Mouse (Mus musculus) embryonic facial prominence, embryonic 11.5 days (tissue): ENCODE results near the gene Erg. TPM values are rescaled to one million over a fixed set of nuclear protein-coding genes. Genes with fewer than 3 reads are reported as not detected.

Experiments
- ATAC-seq: fragments of 200-750 bp; cut with Nextera tagmentation; replicated peaks from 2 replicates; pipeline ENCODE4 v1.8.0; 2017; ENCODE audit warnings: low read depth; ENCODE audit not compliant: insufficient number of reproducible peaks, low FRiP score, low TSS enrichment
- DNase-seq: peaks from one replicate; pipeline ENCODE4 v3.0.0-alpha.2; 2015; ENCODE audit warnings: low spot score
- H3K27ac ChIP-seq: fragments of 300-500 bp; sonication (generic); replicated peaks from 2 replicates; pipeline ENCODE4 v1.5.1; 2014; ENCODE audit warnings: mild to moderate bottlenecking, low read depth, low read length, control low read depth
- H3K27me3 ChIP-seq: fragments of 300-500 bp; sonication (generic); 2 replicates; pipeline ENCODE4 v1.6.1; 2014; ENCODE audit warnings: mild to moderate bottlenecking, low read length, moderate library complexity, mixed read lengths; ENCODE audit not compliant: control insufficient read depth, insufficient read depth
- H3K36me3 ChIP-seq: fragments of 300-500 bp; sonication (generic); replicated peaks from 2 replicates; pipeline ENCODE4 v1.6.1; 2014; ENCODE audit warnings: low read depth, mild to moderate bottlenecking, low read length, moderate library complexity, mixed read lengths; ENCODE audit not compliant: control insufficient read depth, insufficient read depth
- H3K4me1 ChIP-seq: fragments of 300-500 bp; sonication (generic); 2 replicates; pipeline ENCODE4 v1.6.1; 2014; ENCODE audit warnings: low read length, mixed read lengths; ENCODE audit not compliant: control insufficient read depth, insufficient read depth
- H3K4me2 ChIP-seq: fragments of 300-500 bp; sonication (generic); 2 replicates; pipeline ENCODE4 v1.6.1; 2014; ENCODE audit warnings: low read depth, mild to moderate bottlenecking, control low read depth, low read length, moderate library complexity
- H3K4me3 ChIP-seq: fragments of 300-500 bp; sonication (generic); 2 replicates; pipeline ENCODE4 v1.5.1; 2014; ENCODE audit warnings: low read depth, low read length, control low read depth
- H3K9ac ChIP-seq: fragments of 300-500 bp; sonication (generic); replicated peaks from 2 replicates; pipeline ENCODE4 v1.6.1; 2014; ENCODE audit warnings: mild to moderate bottlenecking, control low read depth, low read length
- H3K9me3 ChIP-seq: fragments of 300-500 bp; sonication (generic); replicated peaks from 2 replicates; pipeline ENCODE4 v1.6.1; 2016; ENCODE audit warnings: mild to moderate bottlenecking, low read length, inconsistent platforms, mixed read lengths; ENCODE audit not compliant: control insufficient read depth
- WGBS: fragments of 180-500 bp; shearing (Covaris S2); extraction: QIAGEN DNeasy Blood & Tissue Kit; methylation state at CpG from one replicate; pipeline ENCODE4 v1.1.7; 2014; 5-methylcytosine and 5-hydroxymethylcytosine counted together
- polyA plus RNA-seq: library from polyadenylated mRNA; unstranded; fragments of >200 nt; fragmentation: Nextera tagmentation; extraction: Ambion mirVana; gene quantifications from 2 replicates; pipeline ENCODE4 v1.2.1, GENCODE M21; 2014

The Erg gene
- polyA plus RNA-seq, 1 experiment from 2014 or later: 2.5 TPM

DNA sequence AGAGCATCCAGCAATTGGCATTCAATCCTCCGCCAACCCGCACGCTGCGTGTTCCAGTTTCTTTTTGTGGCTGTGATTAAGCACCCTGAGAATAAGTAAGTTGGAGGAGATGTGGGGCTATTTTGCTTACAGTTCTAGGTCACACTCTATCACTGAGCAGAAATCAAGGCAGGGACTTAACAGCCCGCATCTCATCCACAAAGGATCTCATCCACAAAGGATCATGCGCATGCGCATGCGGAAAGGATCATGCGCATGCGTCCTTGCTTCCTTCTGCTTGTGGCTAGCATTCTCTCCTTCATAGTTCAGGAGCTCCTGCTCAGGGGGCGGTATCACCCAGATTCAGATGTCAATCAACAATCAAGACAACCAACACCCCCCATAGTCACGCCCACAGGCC lies 42.9 kb downstream of the Erg start:
- H3K9me3 ChIP-seq: no peaks in the 10 kb centered on the region
- WGBS: 91% methylated on average over 12 of the region's 12 CpGs
- no peak overlapping the region for H3K4me2 ChIP-seq
- H3K27me3 ChIP-seq: no peaks in the 10 kb centered on the region
- H3K27ac ChIP-seq: no peak overlapping the region
- DNase-seq (no peak), ATAC-seq (no peak)
- no peak overlapping the region for H3K9ac ChIP-seq
- H3K4me3 ChIP-seq: no peak overlapping the region
- no peaks in the 10 kb centered on the region for H3K36me3 ChIP-seq
- H3K4me1 ChIP-seq: no peaks in the 10 kb centered on the region

DNA sequence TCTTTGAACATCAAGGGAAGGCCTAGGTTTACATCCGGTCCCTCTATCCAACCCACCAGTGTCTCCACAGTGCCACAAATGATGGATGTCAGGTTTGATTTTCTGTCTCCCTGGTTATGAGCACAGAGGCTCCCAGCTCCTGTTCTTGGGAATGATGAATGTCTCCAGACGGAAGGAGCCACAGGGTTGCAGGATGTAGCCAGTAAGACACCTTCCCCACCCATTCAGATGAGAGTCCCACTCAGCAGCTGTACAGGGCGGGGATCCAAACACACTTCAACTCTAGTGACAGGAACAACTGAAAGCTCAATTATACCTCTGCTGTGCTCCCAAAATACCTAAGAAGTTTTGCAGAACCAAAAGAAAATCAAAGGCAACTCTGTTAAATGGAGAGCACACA lies 51.2 kb downstream of the Erg start:
- no peaks in the 10 kb centered on the region for H3K27me3 ChIP-seq
- no peak overlapping the region for H3K9ac ChIP-seq
- no peak for ATAC-seq
- H3K4me3 ChIP-seq: no peak overlapping the region
- no peaks in the 10 kb centered on the region for H3K9me3 ChIP-seq
- no peaks in the 10 kb centered on the region for H3K36me3 ChIP-seq
- WGBS: 62% methylated on average over 3 of the region's 3 CpGs
- no peak overlapping the region for H3K4me2 ChIP-seq
- H3K4me1 ChIP-seq: no peaks in the 10 kb centered on the region
- no peak overlapping the region for H3K27ac ChIP-seq
- no peak for DNase-seq

DNA sequence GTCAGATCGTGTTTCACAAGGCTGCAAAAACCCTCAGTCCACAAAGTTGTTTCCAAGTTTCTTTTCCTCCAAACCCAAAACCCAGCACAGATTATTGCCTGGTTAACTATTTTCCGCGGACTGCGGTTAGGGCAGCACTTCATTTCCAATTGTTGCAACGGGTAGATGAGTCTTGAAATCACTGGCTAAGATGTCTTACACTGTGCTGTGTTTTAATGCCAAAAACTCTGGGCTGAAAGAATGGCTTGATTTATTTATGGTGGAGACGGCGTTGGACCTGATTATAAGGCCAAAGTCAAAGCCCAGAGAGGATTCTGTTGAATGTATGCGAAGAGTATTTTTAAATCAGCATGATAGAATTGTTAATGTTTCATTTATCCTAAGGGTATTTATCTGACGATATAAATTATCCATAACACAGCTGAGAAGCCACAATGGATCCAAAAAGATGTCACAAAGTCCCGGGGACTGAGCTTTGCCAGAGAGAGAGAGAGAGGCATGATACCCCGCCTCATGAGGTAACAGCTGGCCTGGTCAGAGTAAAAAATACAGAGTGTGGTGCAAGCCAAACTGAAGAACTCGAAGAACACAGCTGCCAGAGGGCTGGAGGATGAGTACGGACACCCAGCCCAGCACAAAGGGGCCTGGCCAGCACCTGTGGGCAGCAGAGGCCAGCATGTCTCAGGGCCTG lies 53.9 kb downstream of the Erg start:
- no peaks in the 10 kb centered on the region for H3K36me3 ChIP-seq
- H3K9me3 ChIP-seq: no peaks in the 10 kb centered on the region
- DNase-seq (no peak), ATAC-seq (no peak)
- no peak overlapping the region for H3K4me3 ChIP-seq
- H3K9ac ChIP-seq: no peak overlapping the region
- WGBS: 84% methylated on average over 13 of the region's 13 CpGs
- no peaks in the 10 kb centered on the region for H3K4me1 ChIP-seq
- no peak overlapping the region for H3K4me2 ChIP-seq
- no peak overlapping the region for H3K27ac ChIP-seq
- H3K27me3 ChIP-seq: no peaks in the 10 kb centered on the region

DNA sequence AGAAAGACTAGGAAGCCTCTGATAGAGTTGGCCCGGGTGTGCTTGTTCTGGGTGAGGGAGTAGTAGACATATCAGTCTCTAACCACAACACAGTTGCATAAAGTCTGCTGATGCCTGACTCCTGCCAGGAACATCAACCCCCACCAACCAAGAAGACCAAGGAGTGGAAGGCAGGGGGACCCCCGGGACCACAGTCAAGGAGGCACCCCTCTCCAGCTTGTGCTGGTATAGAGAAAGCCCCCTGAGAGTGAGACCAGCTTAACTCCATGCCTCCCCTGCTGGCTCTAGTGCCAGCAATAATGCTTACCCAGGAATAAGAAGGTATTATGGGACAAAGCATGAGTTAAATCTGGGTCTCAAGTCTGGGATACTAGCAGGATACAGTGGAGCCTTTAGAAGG lies 58.8 kb downstream of the Erg start:
- Histone ChIP-seq H3K36me3 (no peaks in the 10 kb centered on the region), H3K27me3 (no peaks in the 10 kb centered on the region), H3K4me2 (no peak overlapping the region), H3K27ac (no peak overlapping the region), H3K9ac (no peak overlapping the region), H3K9me3 (no peaks in the 10 kb centered on the region), H3K4me3 (no peak overlapping the region), H3K4me1 (no peaks in the 10 kb centered on the region)
- 90% methylated on average over 2 of the region's 2 CpGs for WGBS
- DNase-seq (no peak), ATAC-seq (no peak)

DNA sequence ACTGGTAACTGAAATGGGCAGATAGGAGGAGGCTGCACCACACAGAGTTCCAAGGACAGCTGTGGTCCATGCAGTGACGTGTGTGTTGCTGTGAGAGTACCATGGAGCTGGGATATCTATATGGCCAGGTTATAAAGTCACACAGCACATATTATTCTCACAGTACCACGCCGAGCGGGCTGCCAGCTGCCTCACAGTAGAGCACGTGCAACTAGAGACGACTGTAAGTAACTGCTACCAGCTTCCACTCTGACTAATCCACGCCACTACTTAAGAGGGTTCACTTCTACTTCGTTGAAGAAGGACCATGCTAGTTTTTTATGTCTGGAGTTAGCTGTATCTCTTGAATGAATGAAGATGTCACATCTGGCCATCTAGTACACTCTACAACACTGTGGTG lies 66.9 kb downstream of the Erg start:
- H3K9ac ChIP-seq: no peak overlapping the region
- DNase-seq: no peak
- no peak for ATAC-seq
- H3K9me3 ChIP-seq: no peaks in the 10 kb centered on the region
- no peaks in the 10 kb centered on the region for H3K36me3 ChIP-seq
- no peaks in the 10 kb centered on the region for H3K27me3 ChIP-seq
- no peak overlapping the region for H3K27ac ChIP-seq
- 80% methylated on average over 8 of the region's 8 CpGs for WGBS
- no peak overlapping the region for H3K4me2 ChIP-seq
- no peak overlapping the region for H3K4me3 ChIP-seq
- no peaks in the 10 kb centered on the region for H3K4me1 ChIP-seq

DNA sequence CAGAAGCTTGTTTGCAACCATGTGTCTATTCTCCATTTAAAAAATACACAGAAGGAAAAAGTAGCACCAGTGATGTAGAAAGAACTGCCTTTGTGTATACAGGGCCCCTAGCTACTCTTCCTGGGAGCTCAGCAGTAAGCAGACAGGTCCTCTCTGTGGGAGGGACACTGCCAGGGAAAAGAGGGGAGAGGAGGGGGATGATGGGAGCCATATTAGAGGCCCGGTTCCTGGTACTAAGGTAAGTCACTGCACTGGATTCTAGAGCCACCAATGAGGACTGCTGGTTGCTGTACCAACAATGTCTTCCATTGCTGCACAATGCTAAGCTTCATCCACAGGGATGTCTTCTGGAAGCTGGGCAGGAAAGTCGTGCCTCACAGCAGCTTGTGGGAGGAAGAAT lies 80.3 kb downstream of the Erg start:
- ATAC-seq (no peak), DNase-seq (no peak)
- Histone ChIP-seq H3K4me3 (no peak overlapping the region), H3K27ac (no peak overlapping the region), H3K4me1 (no peaks in the 10 kb centered on the region), H3K27me3 (no peaks in the 10 kb centered on the region), H3K36me3 (no peaks in the 10 kb centered on the region), H3K4me2 (no peak overlapping the region), H3K9me3 (no peaks in the 10 kb centered on the region), H3K9ac (no peak overlapping the region)
- WGBS: 76% methylated on average over 2 of the region's 2 CpGs

DNA sequence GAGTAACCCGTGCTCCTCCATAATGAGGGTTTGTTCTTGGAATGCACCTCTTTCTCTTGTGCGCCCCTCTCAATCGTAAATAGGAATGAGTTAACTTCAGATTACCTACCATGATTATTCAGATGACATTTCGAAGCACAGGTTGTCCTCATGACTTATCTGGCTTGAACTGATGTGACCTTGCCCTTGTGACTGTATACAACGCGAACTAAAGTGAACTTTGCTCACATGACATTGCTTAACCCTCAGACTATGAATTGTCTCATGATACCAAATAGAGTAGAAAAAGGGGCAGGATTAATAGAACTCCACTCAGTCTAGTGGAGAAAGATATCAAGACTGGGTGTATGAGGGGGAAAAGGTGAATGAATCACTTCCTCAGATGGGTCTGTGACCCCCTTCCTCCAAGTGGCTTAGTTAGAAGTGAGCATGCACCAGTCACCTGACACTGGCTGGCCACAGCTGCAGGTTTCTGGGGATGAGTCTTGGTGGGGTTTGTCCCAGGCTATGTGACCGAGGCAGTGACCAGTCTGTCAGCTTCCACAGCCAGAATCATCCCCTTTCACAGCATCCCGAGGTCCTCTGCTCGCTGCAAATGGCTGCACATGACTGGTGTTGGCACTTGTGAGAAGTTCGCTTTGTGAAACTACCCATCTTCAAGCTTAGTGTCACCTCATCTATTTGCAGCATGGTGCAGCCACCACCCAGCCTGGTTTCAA lies 89.7 kb downstream of the Erg start:
- Histone ChIP-seq H3K27me3 (no peaks in the 10 kb centered on the region), H3K9ac (no peak overlapping the region), H3K9me3 (no peaks in the 10 kb centered on the region), H3K4me3 (no peak overlapping the region), H3K36me3 (no peaks in the 10 kb centered on the region), H3K4me2 (no peak overlapping the region), H3K4me1 (no peaks in the 10 kb centered on the region), H3K27ac (no peak overlapping the region)
- 89% methylated on average over 10 of the region's 10 CpGs for WGBS
- DNase-seq (no peak), ATAC-seq (no peak)

DNA sequence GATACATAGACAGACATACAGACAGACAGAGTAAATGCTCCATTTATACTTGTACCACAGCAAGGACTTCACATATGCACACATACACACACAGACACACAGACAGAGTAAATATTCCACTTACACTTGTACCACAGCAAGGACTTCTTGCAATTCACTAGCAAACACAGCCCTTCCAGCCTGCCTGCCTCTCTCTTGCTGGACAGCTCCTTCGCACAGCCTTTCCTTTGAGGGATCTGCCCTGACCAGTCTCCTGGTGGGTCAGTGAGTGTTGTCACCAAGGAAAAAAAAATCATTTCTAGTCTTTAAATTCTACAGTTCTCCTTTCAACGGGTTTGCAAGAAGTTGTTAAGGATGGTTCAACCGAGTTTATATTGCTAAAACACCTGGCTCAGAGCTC lies 92.3 kb downstream of the Erg start:
- peak; percentile 41 for DNase-seq
- Histone ChIP-seq H3K4me2 (no peak overlapping the region), H3K9ac (no peak overlapping the region), H3K9me3 (no peaks in the 10 kb centered on the region), H3K27me3 (no peaks in the 10 kb centered on the region), H3K27ac (no peak overlapping the region), H3K4me1 (no peaks in the 10 kb centered on the region), H3K4me3 (no peak overlapping the region), H3K36me3 (no peaks in the 10 kb centered on the region)
- ATAC-seq: no peak
- WGBS: 64% methylated on average over 3 of the region's 3 CpGs
